Mouse (Mus musculus) cerebellum, adult 2 months (tissue): ENCODE measurements around the gene Fam129b.
A peak's percentile ranks its signal among the peaks of the same experiment; 100 is the strongest.

ENCODE experiments used
- CTCF ChIP-seq: fragments of 200-500 bp; IDR thresholded peaks from 2 replicates; pipeline ENCODE4 v1.5.1; 2011; ENCODE audit warnings: low read depth, mild to moderate bottlenecking, control low read depth, low read length, moderate library complexity, borderline replicate concordance; ENCODE audit not compliant: insufficient read depth
- POLR2A ChIP-seq: fragments of 200-500 bp; IDR thresholded peaks from 2 replicates; pipeline ENCODE4 v1.6.1; 2011; ENCODE audit warnings: low read length, control low read depth, borderline replicate concordance; ENCODE audit not compliant: insufficient read depth

GRCm38 (mm10) chr2:32961192-32961995, 85.5 kb downstream of the Fam129b start, which contains the start of the genes Rpl12 and Lrsam1:
- TF ChIP-seq CTCF = no peak
- TF ChIP-seq POLR2A = peak; percentile 86; the same call in 1 of the 2 replicates
